Comparison of ENCODE assay signal across 15 mouse cellular contexts in genomic region chr7:117532651-117533050, GRCm38 (mm10).
DNase-seq lines count a peak whose midpoint lies in the region; ATAC-seq and TF ChIP-seq lines count a peak whose summit lies in the region.
"Had no signal": no experiment of that assay in that cellular context is flagged by ENCODE, and none has a peak within 500 bp of the region (broad histone marks: within the 10 kb centered on the region; RNA-seq: fewer than 3 reads in every experiment).

No protein-coding gene starts in this region.

- peaks cover 5 to 18% of the 10 kb centered on the region in 2 experiments; a peak in 3 of 4 replicates for H3K4me1 ChIP-seq in CH12.LX (ENCODE audit: control insufficient read depth in 1 of 2, insufficient read depth in 2 of 2)
- peaks cover 21% of the 10 kb centered on the region for H3K4me1 ChIP-seq in kidney, embryonic 15.5 days
- no peaks in the 10 kb centered on the region for H3K4me1 ChIP-seq in midbrain, embryonic 16.5 days (ENCODE audit: control insufficient read depth, insufficient read depth, low read length)
- H3K4me1 ChIP-seq: embryonic facial prominence, embryonic 15.5 days had no signal

- no peak for DNase-seq in CH12.LX (ENCODE audit: extremely low read depth)
- peak; percentile 59 for DNase-seq in embryo, embryonic 10.5 days (ENCODE audit: low spot score)
- peak; percentile 45 to 69 for DNase-seq in kidney, postnatal 4 days
- no peak for DNase-seq in right cerebral cortex, postnatal 14 days
- DNase-seq: B cell, adult 2 months; cerebellum, adult 8-10 months; lung, postnatal 10 days; midbrain, embryonic 14.5 days; thymus, postnatal 4 days had no signal

- no peak overlapping the region for H3K9ac ChIP-seq in CH12.LX (ENCODE audit: insufficient read depth, low read depth)
- no peak overlapping the region for H3K9ac ChIP-seq in kidney, embryonic 15.5 days
- no peak overlapping the region for H3K9ac ChIP-seq in midbrain, embryonic 16.5 days (ENCODE audit: low read depth, low read length)
- H3K9ac ChIP-seq: embryonic facial prominence, embryonic 15.5 days; liver, embryonic 14.5 days had no signal

- in situ Hi-C loops in CH12.LX (cut with MboI; ENCODE audit: low pct_ligation_motif_present, low pct_unique_long_range_greater_than_20kb, low sequenced_read_pairs): no loop called here

- ATAC-seq in kidney, embryonic 15.5 days (replicated peaks; ENCODE audit: low FRiP score): peak; percentile 95
- ATAC-seq in monocyte, adult 5-6 weeks (replicated peaks; ENCODE audit: insufficient number of reproducible peaks, low FRiP score, low TSS enrichment, poor library complexity, severe bottlenecking): no peak
- no peak for ATAC-seq in midbrain, embryonic 16.5 days

- no peaks in the 10 kb centered on the region for H3K9me3 ChIP-seq in CH12.LX (replicated peaks; ENCODE audit: low read length)
- no peaks in the 10 kb centered on the region for H3K9me3 ChIP-seq in kidney, embryonic 15.5 days (replicated peaks)
- H3K9me3 ChIP-seq in midbrain, embryonic 16.5 days (replicated peaks; ENCODE audit: control insufficient read depth, low read length, poor library complexity, severe bottlenecking): no peaks in the 10 kb centered on the region
- H3K9me3 ChIP-seq: embryonic facial prominence, embryonic 15.5 days; hindbrain, embryonic 10.5 days had no signal

- 19% methylated on average over 3 of the region's 3 CpGs for WGBS in kidney, embryonic 15.5 days
- 65% methylated on average over 3 of the region's 3 CpGs for WGBS in midbrain, embryonic 16.5 days

- no peak overlapping the region for H3K4me3 ChIP-seq in CH12.LX (replicated peaks in 1 of 3; ENCODE audit: low read depth in 2 of 3, low read length in 2 of 3, poor library complexity in 1 of 3)
- H3K4me3 ChIP-seq in kidney, embryonic 15.5 days (replicated peaks): no peak overlapping the region
- no peak overlapping the region for H3K4me3 ChIP-seq in midbrain, embryonic 16.5 days (ENCODE audit: low read depth, low read length)
- H3K4me3 ChIP-seq: embryonic facial prominence, embryonic 15.5 days; hindbrain, embryonic 10.5 days had no signal

- TF ChIP-seq CTCF in CH12.LX (conservative IDR thresholded peaks at IDR 0.05 in 1 of 2, IDR thresholded peaks at IDR 0.05 in 1 of 2; ENCODE audit: low read depth in 2 of 2, low read length in 2 of 2): no peak

- no peak overlapping the region for H3K4me2 ChIP-seq in CH12.LX (ENCODE audit: insufficient read depth, low read depth, poor library complexity, severe bottlenecking)
- H3K4me2 ChIP-seq in kidney, embryonic 15.5 days: no peak overlapping the region
- H3K4me2 ChIP-seq in midbrain, embryonic 16.5 days (ENCODE audit: low read length): no peak overlapping the region
- H3K4me2 ChIP-seq: embryonic facial prominence, embryonic 15.5 days had no signal

- H3K27me3 ChIP-seq in CH12.LX (replicated peaks): no peaks in the 10 kb centered on the region
- no peaks in the 10 kb centered on the region for H3K27me3 ChIP-seq in kidney, embryonic 15.5 days
- H3K27me3 ChIP-seq in midbrain, embryonic 16.5 days (ENCODE audit: control insufficient read depth, insufficient read depth, low read depth, low read length): no peaks in the 10 kb centered on the region
- H3K27me3 ChIP-seq: embryonic facial prominence, embryonic 15.5 days had no signal

- H3K79me2 ChIP-seq in CH12.LX (replicated peaks; ENCODE audit: control insufficient read depth, extremely low read depth, insufficient read depth, poor library complexity, severe bottlenecking): no peaks in the 10 kb centered on the region

- dilution Hi-C loops in CH12.LX (cut with MboI; ENCODE audit: extremely low pct_ligation_motif_present, extremely low pct_unique_long_range_greater_than_20kb, low sequenced_read_pairs): no loop called here

- no peak for TF ChIP-seq EP300 in CH12.LX (IDR thresholded peaks at IDR 0.05; ENCODE audit: low read length)

- TF ChIP-seq RAD21 in CH12.LX (IDR thresholded peaks at IDR 0.05; ENCODE audit: low read depth, low read length): no peak

- H3K27ac ChIP-seq in CH12.LX (ENCODE audit: insufficient read depth, low read depth): no peak overlapping the region
- peak overlapping the region; percentile 71 for H3K27ac ChIP-seq in kidney, embryonic 15.5 days
- no peak overlapping the region for H3K27ac ChIP-seq in midbrain, embryonic 16.5 days (ENCODE audit: low read length)
- H3K27ac ChIP-seq: embryonic facial prominence, embryonic 15.5 days; hindbrain, embryonic 10.5 days; liver, embryonic 14.5 days had no signal

- H3K36me3 ChIP-seq in CH12.LX (replicated peaks in 1 of 2; ENCODE audit: control insufficient read depth in 1 of 2, insufficient read depth in 1 of 2, low read length in 1 of 2): no peaks in the 10 kb centered on the region
- H3K36me3 ChIP-seq in kidney, embryonic 15.5 days: no peaks in the 10 kb centered on the region
- no peaks in the 10 kb centered on the region for H3K36me3 ChIP-seq in midbrain, embryonic 16.5 days (ENCODE audit: control insufficient read depth, insufficient read depth, low read length)
- H3K36me3 ChIP-seq: embryonic facial prominence, embryonic 15.5 days; hindbrain, embryonic 10.5 days had no signal

- no peak for TF ChIP-seq POLR2A in CH12.LX (IDR thresholded peaks at IDR 0.05; ENCODE audit: low read depth, low read length)

TF ChIP-seq in CH12.LX, 34 proteins besides CTCF, POLR2A, EP300 and RAD21:
- no peak for TF ChIP-seq RCOR1 (conservative IDR thresholded peaks at IDR 0.05; ENCODE audit: low read depth, low read length)
- TF ChIP-seq KAT2A (IDR thresholded peaks at IDR 0.05; ENCODE audit: insufficient replicate concordance, low read length): no peak
- no peak for TF ChIP-seq BHLHE40 (IDR thresholded peaks at IDR 0.05; ENCODE audit: low read depth, low read length)
- no peak for TF ChIP-seq NELFE (IDR thresholded peaks at IDR 0.05; ENCODE audit: low read depth, low read length)
- 0 out of 2 replicates have a peak, but pooled peaks have one; percentile 3 for TF ChIP-seq SMC3 (IDR thresholded peaks at IDR 0.05; ENCODE audit: low read depth, low read length)
- no peak for TF ChIP-seq CHD2 (IDR thresholded peaks at IDR 0.05; ENCODE audit: low read length)
- TF ChIP-seq ZNF384 (IDR thresholded peaks at IDR 0.05; ENCODE audit: low read depth, low read length): no peak

Comparison
In these comparisons a context has a peak if more than half of its experiments do, and no peak if none do; other contexts are left out.
1. DNase-seq: peak in embryo, embryonic 10.5 days (single experiment) and kidney, postnatal 4 days (2 of 2); none in CH12.LX (single experiment) and right cerebral cortex, postnatal 14 days (single experiment).